Mouse (Mus musculus): ENCODE data around the gene Fgfrl1. TPM values are rescaled to one million over a fixed set of nuclear protein-coding genes. Genes with fewer than 3 reads are reported as not detected.
A peak's percentile ranks its signal among the peaks of the same experiment; 100 is the strongest.

The Fgfrl1 gene
- polyA plus RNA-seq, 1 experiment from 2014 or later: 32.0 TPM

- peak within 1 kb of the TSS; percentile 55 for H3K9ac ChIP-seq
- H3K9me3 ChIP-seq: no peaks in the 10 kb centered on the region
- WGBS: 5% methylated on average over 43 of the region's 43 CpGs
- ATAC-seq (ENCODE audit: insufficient number of reproducible peaks, low FRiP score, low TSS enrichment, low read depth): peak; percentile 84
- H3K4me1 ChIP-seq: peaks cover 20% of the 10 kb centered on the region
- H3K27ac ChIP-seq: peak within 1 kb of the TSS; percentile 90
- H3K36me3 ChIP-seq: peaks cover 28% of the 10 kb centered on the region
- H3K4me3 ChIP-seq: peak within 1 kb of the TSS; percentile 51
- no peaks in the 10 kb centered on the region; the same call in 1 of the 2 replicates for H3K27me3 ChIP-seq
- peak within 1 kb of the TSS; percentile 68 for H3K4me2 ChIP-seq
Measured at GRCm38 (mm10) chr5:108668977-108669936, 22.9 kb upstream of the Fgfrl1 start, which contains the start of gene Dgkq. TSS of gene Dgkq (minus strand) at chr5:108669672.

GRCm38 (mm10) chr5:108669986-108670385, 22.2 kb upstream of the Fgfrl1 start:
- ATAC-seq (ENCODE audit: insufficient number of reproducible peaks, low FRiP score, low TSS enrichment, low read depth): no peak
- peaks cover 20% of the 10 kb centered on the region for H3K4me1 ChIP-seq
- H3K9ac ChIP-seq: peak overlapping the region; percentile 55; the same call in 1 of the 2 replicates
- H3K27ac ChIP-seq: peak overlapping the region; percentile 90
- H3K4me2 ChIP-seq: peak overlapping the region; percentile 68
- WGBS: 71% methylated on average over 9 of the region's 9 CpGs
- no peaks in the 10 kb centered on the region for H3K27me3 ChIP-seq
- no peaks in the 10 kb centered on the region for H3K9me3 ChIP-seq
- H3K36me3 ChIP-seq: peaks cover 28% of the 10 kb centered on the region
- peak overlapping the region; percentile 51 for H3K4me3 ChIP-seq

- Histone ChIP-seq H3K27me3 (no peaks in the 10 kb centered on the region), H3K9me3 (no peaks in the 10 kb centered on the region), H3K4me1 (peaks cover 20% of the 10 kb centered on the region), H3K4me3 (no peak overlapping the region), H3K9ac (no peak overlapping the region), H3K36me3 (peaks cover 28% of the 10 kb centered on the region), H3K27ac (no peak overlapping the region), H3K4me2 (no peak overlapping the region)
- no peak for ATAC-seq (ENCODE audit: insufficient number of reproducible peaks, low FRiP score, low TSS enrichment, low read depth)
Measured at GRCm38 (mm10) chr5:108670785-108671184, 21.4 kb upstream of the Fgfrl1 start.

- H3K4me1 ChIP-seq: peaks cover 23% of the 10 kb centered on the region
- no peak overlapping the region for H3K9ac ChIP-seq
- peaks cover 28% of the 10 kb centered on the region for H3K36me3 ChIP-seq
- no peak overlapping the region for H3K27ac ChIP-seq
- 89% methylated on average over 12 of the region's 12 CpGs for WGBS
- no peaks in the 10 kb centered on the region for H3K9me3 ChIP-seq
- H3K27me3 ChIP-seq: no peaks in the 10 kb centered on the region
- no peak overlapping the region for H3K4me3 ChIP-seq
- ATAC-seq (ENCODE audit: insufficient number of reproducible peaks, low FRiP score, low TSS enrichment, low read depth): no peak
- no peak overlapping the region for H3K4me2 ChIP-seq
Measured at GRCm38 (mm10) chr5:108671757-108672156, 20.4 kb upstream of the Fgfrl1 start.

GRCm38 (mm10) chr5:108674624-108675023, 17.6 kb upstream of the Fgfrl1 start:
- ATAC-seq (ENCODE audit: insufficient number of reproducible peaks, low FRiP score, low TSS enrichment, low read depth): no peak
- 80% methylated on average over 2 of the region's 2 CpGs for WGBS
- H3K9ac ChIP-seq: no peak overlapping the region

GRCm38 (mm10) chr5:108675251-108675816, 16.8 kb upstream of the Fgfrl1 start, which contains the start of gene Slc26a1:
TSS of gene Slc26a1 (minus strand) at chr5:108675569.
- 68% methylated on average over 9 of the region's 9 CpGs for WGBS
- no peak for ATAC-seq (ENCODE audit: insufficient number of reproducible peaks, low FRiP score, low TSS enrichment, low read depth)

More at GRCm38 (mm10) chr5:108674624-108675023, 17.6 kb upstream of the Fgfrl1 start:
- Histone ChIP-seq H3K4me1 (peaks cover 27% of the 10 kb centered on the region), H3K27me3 (no peaks in the 10 kb centered on the region), H3K27ac (no peak overlapping the region), H3K4me2 (no peak overlapping the region), H3K4me3 (no peak overlapping the region), H3K36me3 (peaks cover 28% of the 10 kb centered on the region), H3K9me3 (no peaks in the 10 kb centered on the region)

GRCm38 (mm10) chr5:108676772-108677498, 15.2 kb upstream of the Fgfrl1 start:
- peak overlapping the region; percentile 56 for H3K4me2 ChIP-seq
- peaks cover 16% of the 10 kb centered on the region for H3K4me1 ChIP-seq
- no peaks in the 10 kb centered on the region for H3K27me3 ChIP-seq
- WGBS: 9% methylated on average over 5 of the region's 5 CpGs
- H3K4me3 ChIP-seq: peak overlapping the region; percentile 38
- peaks cover 20% of the 10 kb centered on the region for H3K36me3 ChIP-seq
- ATAC-seq (ENCODE audit: insufficient number of reproducible peaks, low FRiP score, low TSS enrichment, low read depth): 0 out of 2 replicates have a peak, but pooled peaks have one; percentile 46
- no peaks in the 10 kb centered on the region for H3K9me3 ChIP-seq
- no peak overlapping the region for H3K9ac ChIP-seq
- H3K27ac ChIP-seq: peak overlapping the region; percentile 86

More at GRCm38 (mm10) chr5:108675251-108675816, 16.8 kb upstream of the Fgfrl1 start, which contains the start of gene Slc26a1:
- Histone ChIP-seq H3K9me3 (no peaks in the 10 kb centered on the region), H3K4me2 (no peak within 1 kb of the TSS), H3K27ac (no peak within 1 kb of the TSS), H3K27me3 (no peaks in the 10 kb centered on the region), H3K4me1 (peaks cover 20% of the 10 kb centered on the region), H3K9ac (no peak within 1 kb of the TSS), H3K4me3 (no peak within 1 kb of the TSS), H3K36me3 (peaks cover 28% of the 10 kb centered on the region)

- 6% methylated on average over 25 of the region's 25 CpGs for WGBS
Measured at GRCm38 (mm10) chr5:108677605-108678295, 14.4 kb upstream of the Fgfrl1 start.

GRCm38 (mm10) chr5:108678296-108678854, 13.8 kb upstream of the Fgfrl1 start:
- no peak overlapping the region for H3K4me3 ChIP-seq
- H3K27ac ChIP-seq: no peak overlapping the region
- H3K27me3 ChIP-seq: no peaks in the 10 kb centered on the region
- no peak overlapping the region for H3K9ac ChIP-seq
- no peak for ATAC-seq (ENCODE audit: insufficient number of reproducible peaks, low FRiP score, low TSS enrichment, low read depth)
- WGBS: 82% methylated on average over 6 of the region's 6 CpGs
- no peaks in the 10 kb centered on the region for H3K9me3 ChIP-seq
- peaks cover 16% of the 10 kb centered on the region for H3K4me1 ChIP-seq
- no peak overlapping the region for H3K4me2 ChIP-seq
- peaks cover 7% of the 10 kb centered on the region for H3K36me3 ChIP-seq

More at GRCm38 (mm10) chr5:108677605-108678295, 14.4 kb upstream of the Fgfrl1 start:
- Histone ChIP-seq H3K4me2 (peak overlapping the region; percentile 56), H3K9me3 (no peaks in the 10 kb centered on the region), H3K36me3 (peaks cover 13% of the 10 kb centered on the region), H3K27me3 (no peaks in the 10 kb centered on the region), H3K4me1 (peaks cover 16% of the 10 kb centered on the region), H3K27ac (peak overlapping the region; percentile 86), H3K9ac (0 out of 2 replicates have a peak overlapping the region, but pooled peaks have one; percentile 1), H3K4me3 (peak overlapping the region; percentile 38)
- ATAC-seq (ENCODE audit: insufficient number of reproducible peaks, low FRiP score, low TSS enrichment, low read depth): peak; percentile 75

- no peak overlapping the region for H3K4me2 ChIP-seq
- H3K9ac ChIP-seq: no peak overlapping the region
- peaks cover 16% of the 10 kb centered on the region for H3K4me1 ChIP-seq
- H3K4me3 ChIP-seq: no peak overlapping the region
- H3K27ac ChIP-seq: no peak overlapping the region
- H3K9me3 ChIP-seq: no peaks in the 10 kb centered on the region
- no peak for ATAC-seq (ENCODE audit: insufficient number of reproducible peaks, low FRiP score, low TSS enrichment, low read depth)
- 55% methylated on average over 3 of the region's 3 CpGs for WGBS
- H3K27me3 ChIP-seq: no peaks in the 10 kb centered on the region
- 0 out of 2 replicates have a peak, but pooled peaks cover under 1% of the 10 kb centered on the region for H3K36me3 ChIP-seq
Measured at GRCm38 (mm10) chr5:108679909-108680308, 12.3 kb upstream of the Fgfrl1 start.

Data from limb, embryonic 15.5 days (tissue).